Mouse (Mus musculus): ENCODE measurements at regions not wholly inside any gene's neighbourhood (a gene's known extent, or its start where the extent isn't known, plus 50 kb on each side); places are given as distances from the start of the nearest gene placed in this dataset.

GRCm38 (mm10) chr14:120142281-120142680 lies 100.0 kb upstream of the Oxgr1 start:
- DNase-seq: no peak
- intact Hi-C loops (cut with DNase I; ENCODE audit: low total_unique reads): loop anchor here (10.0 kb wide), 3 partner anchors 123 to 333 kb away; partner anchors contain the start of gene Rap2a

DNA sequence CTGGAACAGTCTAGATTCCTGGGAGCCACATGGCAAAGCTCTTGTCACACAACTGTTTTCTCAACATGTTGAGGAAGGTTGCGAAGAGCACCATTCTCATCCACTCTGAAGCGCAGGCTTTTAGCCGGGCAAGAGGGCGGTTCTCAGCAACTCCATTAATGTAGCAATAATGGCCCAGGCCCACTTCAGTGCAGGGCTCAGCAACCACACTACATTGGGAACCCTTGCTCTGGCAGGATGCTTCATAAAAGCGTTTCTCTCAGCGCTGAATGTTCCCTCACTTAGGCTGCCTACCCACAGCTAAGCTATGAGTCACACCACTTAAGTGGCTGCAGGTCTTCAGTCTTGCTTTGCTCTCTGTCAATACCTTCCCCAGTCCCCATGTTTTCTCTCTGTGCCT lies 102.2 kb upstream of the Oxgr1 start:
- DNase-seq: no peak
- intact Hi-C loops (cut with DNase I; ENCODE audit: low total_unique reads): loop anchor here (10.0 kb wide), 3 partner anchors 120 to 330 kb away; partner anchors contain the start of gene Rap2a

DNA sequence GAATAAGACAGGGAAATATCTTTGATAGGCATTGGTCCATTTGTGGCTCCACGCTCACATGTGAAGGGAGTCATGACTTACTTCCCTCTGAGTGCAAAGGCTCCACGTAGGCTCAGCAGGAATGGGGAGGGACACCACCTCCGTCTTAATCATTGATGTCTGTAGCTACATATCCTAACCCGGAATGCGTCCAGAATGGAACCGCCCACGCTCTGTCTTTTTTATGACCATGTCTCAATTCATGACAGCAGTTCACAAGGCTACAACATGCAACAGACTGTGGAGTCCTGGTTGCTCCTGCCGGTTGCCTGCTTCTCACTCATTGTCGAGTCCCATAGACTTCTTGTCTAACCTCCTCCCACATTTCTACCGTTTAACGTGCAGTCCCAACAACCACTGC lies 104.1 kb upstream of the Oxgr1 start:
- intact Hi-C loops (cut with DNase I; ENCODE audit: low total_unique reads): loop anchor here (10.0 kb wide), 3 partner anchors 118 to 328 kb away; partner anchors contain the start of gene Rap2a

DNA sequence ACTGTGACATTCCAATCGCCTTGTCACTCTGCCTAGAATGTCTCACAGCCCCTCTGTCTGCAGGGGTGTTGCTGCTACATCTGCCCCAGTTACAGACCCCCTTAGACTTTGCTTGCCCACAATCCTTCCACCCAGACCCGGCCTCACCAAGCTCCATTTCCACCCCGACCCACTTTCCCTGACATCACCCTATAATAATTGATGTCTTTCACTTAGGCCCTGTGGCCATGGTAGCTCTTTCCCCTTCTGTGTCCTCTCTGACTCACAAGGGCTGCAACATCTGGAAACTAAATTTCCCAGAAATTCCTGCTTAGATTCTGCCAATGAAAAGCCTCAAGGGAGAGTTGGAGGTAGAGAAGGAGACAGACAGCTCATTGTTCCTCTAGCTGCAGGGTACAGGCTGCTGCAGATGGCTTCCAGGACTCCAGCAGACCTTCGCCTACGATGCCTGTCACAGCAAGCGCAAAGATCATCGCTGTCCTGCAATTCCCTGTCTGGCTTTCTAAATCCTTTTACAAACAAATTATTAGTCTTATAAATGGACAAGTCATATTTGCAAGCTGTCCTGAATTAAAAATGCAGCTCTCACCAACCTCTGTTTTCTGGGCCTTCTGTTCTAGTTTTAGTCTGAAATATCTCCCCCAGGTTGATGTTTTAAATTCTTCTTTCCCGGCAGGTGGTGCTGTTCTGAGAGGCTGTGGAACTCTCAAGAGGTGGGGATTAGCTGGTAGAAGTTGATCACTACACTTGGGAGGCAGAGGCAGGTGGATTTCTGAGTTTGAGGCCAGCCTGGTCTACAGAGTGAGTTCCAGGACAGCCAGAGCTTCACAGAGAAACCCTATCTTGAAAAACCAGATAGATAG lies 104.9 kb upstream of the Oxgr1 start:
- no peak for DNase-seq
- intact Hi-C loops (cut with DNase I; ENCODE audit: low total_unique reads): loop anchor here (10.0 kb wide), 3 partner anchors 118 to 328 kb away; partner anchors contain the start of gene Rap2a

More for the DNA sequence above, 104.1 kb upstream of the Oxgr1 start:
- DNase-seq: no peak

GRCm38 (mm10) chr14:120148803-120149202 lies 106.6 kb upstream of the Oxgr1 start:
- intact Hi-C loops (cut with DNase I; ENCODE audit: low total_unique reads): loop anchor here (10.0 kb wide), 3 partner anchors 116 to 326 kb away; partner anchors contain the start of gene Rap2a
- DNase-seq: no peak

DNA sequence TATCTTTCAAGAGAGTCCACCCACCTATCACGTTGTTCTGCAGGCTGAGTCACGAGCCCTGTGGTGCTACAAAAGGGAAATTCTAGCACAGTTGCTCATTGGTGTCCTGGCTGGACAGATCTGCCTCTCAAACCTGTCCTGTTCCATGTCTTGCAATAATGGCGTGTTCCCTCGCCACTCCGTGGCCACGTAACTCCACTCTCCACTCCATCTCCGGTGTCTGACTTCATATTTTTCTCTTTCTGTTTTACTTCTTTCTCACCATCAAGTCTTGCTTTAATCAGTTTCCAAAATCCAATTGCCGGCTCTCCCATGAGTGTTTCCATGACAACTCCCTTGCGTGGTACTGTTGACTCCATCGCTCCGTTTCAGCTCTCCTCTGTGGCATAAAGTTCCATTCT lies 107.1 kb upstream of the Oxgr1 start:
- no peak for DNase-seq
- intact Hi-C loops (cut with DNase I; ENCODE audit: low total_unique reads): loop anchor here (10.0 kb wide), 3 partner anchors 115 to 325 kb away; partner anchors contain the start of gene Rap2a

DNA sequence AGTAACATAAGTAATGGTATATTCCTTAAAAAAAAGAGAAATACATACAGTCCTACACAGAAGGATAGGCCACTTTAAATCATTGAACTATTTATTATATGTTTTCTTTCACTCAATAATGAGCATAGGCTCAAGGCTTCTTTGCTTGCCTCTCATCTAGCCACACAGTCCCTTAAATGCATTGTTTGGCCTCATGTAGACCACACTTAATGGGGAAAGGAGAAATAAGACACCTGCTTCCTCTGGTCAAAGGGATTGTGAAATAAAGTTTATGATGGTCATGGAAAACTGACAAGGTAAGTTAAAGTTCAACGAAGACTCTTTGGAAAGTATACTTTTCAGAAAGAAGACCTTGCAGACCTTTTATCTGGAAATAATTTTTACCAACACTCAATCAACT lies 108.4 kb upstream of the Oxgr1 start:
- DNase-seq: no peak
- intact Hi-C loops (cut with DNase I; ENCODE audit: low total_unique reads): no loop called here

DNA sequence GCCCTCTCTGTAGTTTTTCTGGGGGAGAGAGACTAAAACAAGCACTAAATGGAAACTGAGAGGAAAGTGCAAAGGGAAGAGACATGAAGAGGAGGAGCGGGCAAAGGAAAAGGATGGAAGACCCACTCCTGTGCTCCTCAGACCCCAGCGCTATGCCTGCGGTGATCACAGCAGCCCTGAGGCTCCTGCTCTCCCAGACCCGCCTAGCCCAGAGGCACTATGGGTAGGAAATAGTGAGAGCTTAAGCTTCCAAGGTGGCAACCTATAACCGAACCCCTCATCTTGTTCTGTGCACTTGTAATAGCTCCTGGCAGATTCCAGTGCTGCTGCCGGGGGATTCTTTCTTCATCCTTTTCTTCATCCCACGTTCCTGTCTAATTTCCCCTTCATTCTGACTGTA lies 112.2 kb upstream of the Oxgr1 start:
- intact Hi-C loops (cut with DNase I; ENCODE audit: low total_unique reads): no loop called here
- no peak for DNase-seq

DNA sequence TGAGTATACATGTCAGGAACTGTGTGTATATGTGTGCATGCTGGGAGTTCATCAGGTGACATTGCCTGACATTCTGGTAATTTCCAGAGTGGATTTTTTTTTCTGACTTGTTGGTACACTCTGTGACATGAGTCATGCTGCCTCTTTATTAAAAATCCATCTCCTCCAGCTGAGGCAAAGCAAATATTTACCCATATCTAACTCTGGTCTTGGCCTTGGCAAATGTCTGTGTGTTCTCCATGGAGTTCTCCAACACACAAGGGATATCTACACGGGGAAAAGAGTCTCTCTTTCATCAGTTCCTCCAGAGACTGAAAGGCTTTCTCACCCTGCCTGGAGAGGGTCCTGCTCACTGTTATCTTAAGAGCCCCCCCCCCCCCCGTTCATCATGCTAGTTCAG lies 111.3 kb upstream of the Mbnl2 start:
- intact Hi-C loops (cut with DNase I; ENCODE audit: low total_unique reads): no loop called here
- no peak for DNase-seq

DNA sequence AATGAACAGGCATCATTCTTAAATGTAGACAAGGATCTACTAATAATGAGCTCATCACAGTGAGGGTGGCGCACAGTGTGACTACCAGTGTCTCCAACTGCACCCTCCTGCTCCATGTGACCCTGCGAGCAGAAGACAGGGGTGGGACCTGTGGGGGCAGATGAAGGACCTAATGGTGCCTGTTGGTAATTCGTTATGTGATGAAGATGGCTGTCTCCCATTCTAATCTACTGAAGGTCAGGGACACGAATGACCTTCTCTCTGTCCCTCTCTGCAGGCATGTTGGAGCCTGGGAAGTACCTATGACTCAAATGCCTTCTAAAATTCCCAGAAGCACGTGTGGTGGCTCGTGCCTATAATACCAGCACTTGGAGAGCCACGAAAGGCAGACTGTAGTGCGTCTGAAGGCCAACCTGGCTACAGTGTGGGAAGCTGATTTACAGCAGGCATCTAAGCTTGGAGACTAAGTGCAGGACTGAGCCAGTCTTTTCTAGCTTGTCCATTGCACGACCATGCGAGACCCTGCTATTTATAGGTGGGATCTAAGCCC lies 109.9 kb upstream of the Mbnl2 start:
- intact Hi-C loops (cut with DNase I; ENCODE audit: low total_unique reads): no loop called here
- DNase-seq: no peak

DNA sequence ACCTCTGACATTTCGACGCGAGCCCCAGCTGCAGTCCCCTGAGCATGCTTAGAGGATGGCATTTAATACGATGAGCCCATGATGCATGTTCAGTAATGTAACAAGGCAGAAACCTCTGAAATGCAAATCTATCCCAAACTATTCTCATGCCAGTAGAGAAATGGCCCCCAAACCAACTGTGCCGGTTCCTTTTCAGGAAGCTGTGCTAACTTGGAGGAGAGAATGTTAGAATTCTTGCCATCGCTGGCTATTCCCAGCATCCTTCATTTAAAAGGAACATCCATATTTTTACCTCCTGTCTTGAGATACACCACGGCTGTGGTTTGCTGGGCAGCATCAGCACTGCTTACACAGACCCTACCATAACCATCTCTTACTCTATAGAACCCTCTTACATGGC lies 104.7 kb upstream of the Mbnl2 start:
- intact Hi-C loops (cut with DNase I; ENCODE audit: low total_unique reads): no loop called here
- DNase-seq: no peak

GRCm38 (mm10) chr14:120172058-120172457 lies 103.4 kb upstream of the Mbnl2 start:
- no peak for DNase-seq
- intact Hi-C loops (cut with DNase I; ENCODE audit: low total_unique reads): no loop called here

- intact Hi-C loops (cut with DNase I; ENCODE audit: low total_unique reads): no loop called here
- no peak for DNase-seq
These were observed 102.6 kb upstream of the Mbnl2 start for GRCm38 (mm10) chr14:120172844-120173243.

- DNase-seq: no peak
- intact Hi-C loops (cut with DNase I; ENCODE audit: low total_unique reads): no loop called here
These were observed 100.9 kb upstream of the Mbnl2 start for GRCm38 (mm10) chr14:120174615-120175014.

- intact Hi-C loops (cut with DNase I; ENCODE audit: low total_unique reads): no loop called here
- DNase-seq: no peak
These were observed 80.3 kb upstream of the Mbnl2 start for GRCm38 (mm10) chr14:120195218-120195617.

GRCm38 (mm10) chr14:120211741-120212140 lies 63.7 kb upstream of the Mbnl2 start:
- intact Hi-C loops (cut with DNase I; ENCODE audit: low total_unique reads): no loop called here
- no peak for DNase-seq

GRCm38 (mm10) chr14:120212626-120213025 lies 62.8 kb upstream of the Mbnl2 start:
- DNase-seq: no peak
- intact Hi-C loops (cut with DNase I; ENCODE audit: low total_unique reads): no loop called here

- DNase-seq: peak; percentile 12
- intact Hi-C loops (cut with DNase I; ENCODE audit: low total_unique reads): no loop called here
These were observed 56.2 kb upstream of the Mbnl2 start for GRCm38 (mm10) chr14:120219224-120219623.

- DNase-seq: no peak
- intact Hi-C loops (cut with DNase I; ENCODE audit: low total_unique reads): no loop called here
These were observed 51.8 kb upstream of the Mbnl2 start for GRCm38 (mm10) chr14:120223528-120224201.

DNA sequence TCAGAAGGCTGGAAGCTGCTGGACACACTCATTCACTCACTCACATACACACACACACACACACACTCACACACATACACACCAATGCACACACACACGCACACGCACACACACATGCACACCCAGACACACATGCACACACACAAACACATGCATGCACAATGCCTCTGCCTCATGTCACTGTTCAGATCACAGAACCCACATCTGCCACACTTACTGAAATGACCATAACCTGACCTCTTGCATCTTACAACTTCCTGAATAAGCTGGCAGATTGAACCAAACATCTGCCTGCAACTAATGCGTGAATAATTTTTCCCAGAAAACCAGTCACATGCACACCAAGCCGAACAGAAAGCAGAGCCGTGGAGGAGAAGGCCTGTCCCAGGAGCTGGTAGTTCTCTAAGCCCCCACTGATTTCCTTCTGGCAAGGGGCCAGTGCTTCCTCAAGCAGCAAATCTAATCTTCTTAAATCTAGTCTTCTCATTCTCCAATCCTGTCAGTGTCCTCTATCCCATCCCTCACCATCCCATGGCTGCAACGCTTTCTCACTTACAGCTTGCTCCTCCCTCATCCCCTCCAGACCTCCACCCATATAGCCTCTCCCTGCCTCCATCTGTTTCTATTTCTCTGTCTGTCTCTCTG lies 51.1 kb upstream of the Mbnl2 start:
- DNase-seq: peak; percentile 47
- intact Hi-C loops (cut with DNase I; ENCODE audit: low total_unique reads): no loop called here
